Mouse (Mus musculus) midbrain, embryonic 16.5 days (tissue): Measurements from ENCODE around the gene Vipr1. TPM values are rescaled to one million over a fixed set of nuclear protein-coding genes. Genes with fewer than 3 reads are reported as not detected.

Source experiments
- ATAC-seq: fragments of 200-750 bp; cut with Nextera tagmentation; 2 replicates; pipeline ENCODE4 v1.8.0; 2017; ENCODE audit warnings: moderate TSS enrichment
- H3K27ac ChIP-seq: fragments of 300-500 bp; sonication (generic); 2 replicates; pipeline ENCODE4 v1.5.1; 2014; ENCODE audit warnings: mild to moderate bottlenecking, low read length, mixed read lengths
- H3K27me3 ChIP-seq: fragments of 300-500 bp; sonication (generic); 2 replicates; pipeline ENCODE4 v1.6.1; 2014; ENCODE audit warnings: low read depth, low read length, mixed read lengths; ENCODE audit not compliant: control insufficient read depth, insufficient read depth
- H3K36me3 ChIP-seq: fragments of 300-500 bp; sonication (generic); 2 replicates; pipeline ENCODE4 v1.6.1; 2014; ENCODE audit warnings: mild to moderate bottlenecking, low read length, moderate library complexity, mixed read lengths; ENCODE audit not compliant: control insufficient read depth, insufficient read depth
- H3K4me1 ChIP-seq: fragments of 300-500 bp; sonication (generic); 2 replicates; pipeline ENCODE4 v1.6.1; 2014; ENCODE audit warnings: mild to moderate bottlenecking, low read length, mixed read lengths; ENCODE audit not compliant: control insufficient read depth, insufficient read depth
- H3K4me2 ChIP-seq: fragments of 300-500 bp; sonication (generic); 2 replicates; pipeline ENCODE4 v1.6.1; 2014; ENCODE audit warnings: mild to moderate bottlenecking, low read length, mixed read lengths
- H3K4me3 ChIP-seq: fragments of 300-500 bp; sonication (generic); 2 replicates; pipeline ENCODE4 v1.5.1; 2014; ENCODE audit warnings: low read depth, mild to moderate bottlenecking, low read length, moderate library complexity, mixed read lengths
- H3K9ac ChIP-seq: fragments of 300-500 bp; sonication (generic); 2 replicates; pipeline ENCODE4 v1.6.1; 2014; ENCODE audit warnings: low read depth, low read length, mixed read lengths
- H3K9me3 ChIP-seq: fragments of 300-500 bp; sonication (generic); replicated peaks from 2 replicates; pipeline ENCODE4 v1.6.1; 2014; ENCODE audit warnings: mild to moderate bottlenecking, low read length, mixed read lengths; ENCODE audit not compliant: control insufficient read depth, poor library complexity, severe bottlenecking
- WGBS: fragments of 180-500 bp; shearing (Covaris S2); extraction: QIAGEN DNeasy Blood & Tissue Kit; methylation state at CpG from one replicate; pipeline ENCODE4 v1.1.7; 2014; 5-methylcytosine and 5-hydroxymethylcytosine counted together
- polyA plus RNA-seq: library from polyadenylated mRNA; unstranded; fragments of >200 nt; fragmentation: Nextera tagmentation; extraction: Ambion mirVana; gene quantifications from 2 replicates; pipeline ENCODE4 v1.2.1, GENCODE M21; 2015

Gene Vipr1
- polyA plus RNA-seq, 1 experiment from 2014 or later, result 0.15 TPM

- no peak overlapping the region for H3K27ac ChIP-seq
- no peak overlapping the region for H3K4me2 ChIP-seq
- H3K9ac ChIP-seq, result no peak overlapping the region
- 67% methylated on average over 2 of the region's 2 CpGs for WGBS
- H3K4me3 ChIP-seq, result no peak overlapping the region
- no peaks in the 10 kb centered on the region for H3K27me3 ChIP-seq
- no peaks in the 10 kb centered on the region for H3K9me3 ChIP-seq
- H3K36me3 ChIP-seq, result no peaks in the 10 kb centered on the region
- no peaks in the 10 kb centered on the region for H3K4me1 ChIP-seq
- no peak for ATAC-seq
Measured at GRCm38 (mm10) chr9:121624920-121625319, 17.6 kb upstream of the Vipr1 start.

- WGBS, result 85% methylated on average over 1 of the region's 1 CpGs
- Histone ChIP-seq H3K27ac (no peak overlapping the region), H3K4me3 (no peak overlapping the region), H3K4me2 (no peak overlapping the region), H3K36me3 (no peaks in the 10 kb centered on the region), H3K9ac (no peak overlapping the region), H3K27me3 (no peaks in the 10 kb centered on the region), H3K4me1 (no peaks in the 10 kb centered on the region), H3K9me3 (no peaks in the 10 kb centered on the region)
- no peak for ATAC-seq
Measured at GRCm38 (mm10) chr9:121630627-121631026, 11.9 kb upstream of the Vipr1 start.

- Histone ChIP-seq H3K27ac (no peak overlapping the region), H3K9ac (no peak overlapping the region), H3K27me3 (no peaks in the 10 kb centered on the region), H3K9me3 (no peaks in the 10 kb centered on the region), H3K4me1 (no peaks in the 10 kb centered on the region), H3K4me3 (no peak overlapping the region), H3K36me3 (no peaks in the 10 kb centered on the region), H3K4me2 (no peak overlapping the region)
- no peak for ATAC-seq
- 72% methylated on average over 4 of the region's 4 CpGs for WGBS
Measured at GRCm38 (mm10) chr9:121631946-121632345, 10.6 kb upstream of the Vipr1 start.

GRCm38 (mm10) chr9:121632891-121633290 lies 9.6 kb upstream of the Vipr1 start:
- WGBS, result 86% methylated on average over 10 of the region's 10 CpGs
- Histone ChIP-seq H3K27me3 (no peaks in the 10 kb centered on the region), H3K4me1 (no peaks in the 10 kb centered on the region), H3K9ac (no peak overlapping the region), H3K9me3 (no peaks in the 10 kb centered on the region), H3K4me3 (no peak overlapping the region), H3K36me3 (no peaks in the 10 kb centered on the region), H3K27ac (no peak overlapping the region), H3K4me2 (no peak overlapping the region)
- ATAC-seq, result no peak

GRCm38 (mm10) chr9:121633306-121633705 lies 9.2 kb upstream of the Vipr1 start:
- no peaks in the 10 kb centered on the region for H3K36me3 ChIP-seq
- H3K27ac ChIP-seq, result no peak overlapping the region
- no peaks in the 10 kb centered on the region for H3K9me3 ChIP-seq
- H3K4me2 ChIP-seq, result no peak overlapping the region
- WGBS, result 88% methylated on average over 6 of the region's 6 CpGs
- no peak overlapping the region for H3K4me3 ChIP-seq
- H3K27me3 ChIP-seq, result no peaks in the 10 kb centered on the region
- H3K9ac ChIP-seq, result no peak overlapping the region
- no peaks in the 10 kb centered on the region for H3K4me1 ChIP-seq
- ATAC-seq, result no peak

GRCm38 (mm10) chr9:121635835-121636576 lies 6.5 kb upstream of the Vipr1 start:
- H3K4me3 ChIP-seq, result no peak overlapping the region
- peaks cover 8% of the 10 kb centered on the region for H3K27me3 ChIP-seq
- H3K27ac ChIP-seq, result no peak overlapping the region
- no peaks in the 10 kb centered on the region for H3K4me1 ChIP-seq
- H3K4me2 ChIP-seq, result no peak overlapping the region
- WGBS, result 66% methylated on average over 7 of the region's 7 CpGs
- ATAC-seq, result no peak
- H3K36me3 ChIP-seq, result no peaks in the 10 kb centered on the region
- no peak overlapping the region for H3K9ac ChIP-seq
- H3K9me3 ChIP-seq, result no peaks in the 10 kb centered on the region

GRCm38 (mm10) chr9:121639790-121640189 lies 2.7 kb upstream of the Vipr1 start:
- H3K9me3 ChIP-seq, result no peaks in the 10 kb centered on the region
- H3K27ac ChIP-seq, result no peak overlapping the region
- H3K4me3 ChIP-seq, result no peak overlapping the region
- H3K36me3 ChIP-seq, result no peaks in the 10 kb centered on the region
- H3K4me2 ChIP-seq, result no peak overlapping the region
- no peak for ATAC-seq
- H3K9ac ChIP-seq, result no peak overlapping the region
- peaks cover 15% of the 10 kb centered on the region for H3K4me1 ChIP-seq
- 42% methylated on average over 16 of the region's 16 CpGs for WGBS
- peaks cover 28% of the 10 kb centered on the region for H3K27me3 ChIP-seq

- H3K36me3 ChIP-seq, result no peaks in the 10 kb centered on the region
- peak overlapping the region; percentile 62 for H3K4me2 ChIP-seq
- no peak overlapping the region for H3K27ac ChIP-seq
- H3K4me3 ChIP-seq, result peak overlapping the region; percentile 45
- peaks cover 15% of the 10 kb centered on the region for H3K4me1 ChIP-seq
- ATAC-seq, result no peak
- H3K9me3 ChIP-seq, result no peaks in the 10 kb centered on the region
- H3K9ac ChIP-seq, result peak overlapping the region; percentile 46
- peaks cover 28% of the 10 kb centered on the region for H3K27me3 ChIP-seq
- WGBS, result 12% methylated on average over 27 of the region's 27 CpGs
Measured at GRCm38 (mm10) chr9:121641235-121641915, 1.1 kb upstream of the Vipr1 start.

GRCm38 (mm10) chr9:121642001-121642400 lies 515 bp upstream of the Vipr1 start, which contains the start of gene Lyzl4:
Gene Lyzl4, minus strand, starts transcription at chr9:121642096.
- peaks cover 28% of the 10 kb centered on the region for H3K27me3 ChIP-seq
- H3K27ac ChIP-seq, result no peak within 1 kb of the TSS
- no peaks in the 10 kb centered on the region for H3K9me3 ChIP-seq
- H3K4me1 ChIP-seq, result peaks cover 15% of the 10 kb centered on the region
- peak within 1 kb of the TSS; percentile 62 for H3K4me2 ChIP-seq
- peak; percentile 78 for ATAC-seq
- WGBS, result under 1% methylated on average over 26 of the region's 26 CpGs
- H3K9ac ChIP-seq, result peak within 1 kb of the TSS; percentile 46
- H3K4me3 ChIP-seq, result peak within 1 kb of the TSS; percentile 45
- H3K36me3 ChIP-seq, result no peaks in the 10 kb centered on the region
